8 mouse cellular contexts compared by ENCODE assay signal in the genomic region with DNA sequence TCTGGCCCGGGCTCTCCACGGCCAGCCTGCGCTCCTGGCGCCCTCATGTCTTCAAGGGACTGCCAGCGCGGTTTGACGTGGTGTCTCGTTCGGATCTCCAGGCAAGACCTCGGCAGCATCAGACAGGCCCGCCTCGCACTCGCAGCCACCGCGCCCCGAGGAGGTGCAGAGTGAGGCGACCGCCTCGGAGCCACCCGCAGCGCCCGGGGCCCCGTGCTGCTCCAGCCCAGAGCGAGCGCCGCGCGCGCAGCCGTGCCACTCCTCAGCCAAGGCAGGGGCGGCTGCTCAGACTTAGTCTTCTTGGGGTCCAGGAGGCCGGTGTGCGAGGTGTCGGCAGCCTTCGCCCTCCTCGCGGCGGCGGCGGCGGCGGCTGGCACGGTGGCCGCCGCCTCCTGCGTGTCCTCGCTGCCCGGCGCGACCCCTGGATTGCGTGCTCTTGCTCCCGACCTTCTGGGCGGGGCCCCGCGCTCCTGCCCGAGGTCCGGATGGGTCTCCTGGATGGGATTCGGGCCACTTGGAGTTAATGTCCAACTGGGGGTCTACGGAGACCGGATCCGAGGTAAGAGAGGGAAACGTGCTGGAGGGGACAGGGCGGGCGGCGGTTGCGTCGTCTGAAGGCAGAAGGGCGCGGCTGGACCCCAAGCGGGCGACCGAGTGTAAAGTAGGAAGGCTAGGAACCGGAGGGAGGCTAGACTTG. TPM values are rescaled to one million over a fixed set of nuclear protein-coding genes. Genes with fewer than 3 reads are reported as not detected.
DNase-seq lines count a peak whose midpoint lies in the region; ATAC-seq and TF ChIP-seq lines count a peak whose summit lies in the region.

A gene (plus strand): TSS at position 291 of the 697 bp plus-strand sequence.

- under 1% methylated on average over 72 of the region's 73 CpGs for WGBS in heart, postnatal 0 days
- WGBS in limb, embryonic 15.5 days: under 1% methylated on average over 66 of the region's 73 CpGs
- under 1% methylated on average over 73 of the region's 73 CpGs for WGBS in olfactory bulb, adult 2 months

- H3K4me1 ChIP-seq in heart, postnatal 0 days (ENCODE audit: control insufficient read depth, insufficient read depth): 0 out of 2 replicates have a peak, but pooled peaks cover 12% of the 10 kb centered on the region
- H3K4me1 ChIP-seq in limb, embryonic 15.5 days: peaks cover 47% of the 10 kb centered on the region
- H3K4me1 ChIP-seq in olfactory bulb, adult 2 months (ENCODE audit: control insufficient read depth, insufficient read depth, low read length): peaks cover 26% of the 10 kb centered on the region

- DNase-seq in adrenal gland, adult 2 months: peak; percentile 22
- no peak for DNase-seq in adrenal gland, postnatal 25 days
- DNase-seq in ovary, postnatal 36 days (ENCODE audit: low spot score): peak; percentile 48
- DNase-seq in ovary, postnatal 10 days (ENCODE audit: low spot score): no peak
- DNase-seq in heart, postnatal 0 days (ENCODE audit: low spot score): no peak
- no peak for DNase-seq in spleen, adult 12 weeks (ENCODE audit: low spot score)

- H3K9me3 ChIP-seq in heart, postnatal 0 days (replicated peaks; ENCODE audit: control insufficient read depth, low read length): no peaks in the 10 kb centered on the region
- no peaks in the 10 kb centered on the region for H3K9me3 ChIP-seq in limb, embryonic 15.5 days

- H3K36me3 ChIP-seq in heart, postnatal 0 days (replicated peaks; ENCODE audit: control insufficient read depth, insufficient read depth, low read length): no peaks in the 10 kb centered on the region
- H3K36me3 ChIP-seq in limb, embryonic 15.5 days: no peaks in the 10 kb centered on the region

- peak within 1 kb of the TSS; percentile 73 for H3K4me2 ChIP-seq in heart, postnatal 0 days (ENCODE audit: low read depth, low read length)
- H3K4me2 ChIP-seq in limb, embryonic 15.5 days: peak within 1 kb of the TSS; percentile 97

- TF ChIP-seq CTCF in heart, postnatal 0 days (IDR thresholded peaks at IDR 0.05; ENCODE audit: low read depth): no peak
- no peak for TF ChIP-seq CTCF in olfactory bulb, adult 2 months (IDR thresholded peaks at IDR 0.05; ENCODE audit: insufficient read depth, low read depth, low read length)

- H3K4me3 ChIP-seq in heart, postnatal 0 days (ENCODE audit: low read depth, low read length): peak within 1 kb of the TSS; percentile 46
- peak within 1 kb of the TSS; percentile 59 for H3K4me3 ChIP-seq in limb, embryonic 15.5 days
- peak within 1 kb of the TSS; percentile 49 for H3K4me3 ChIP-seq in olfactory bulb, adult 2 months (ENCODE audit: insufficient read depth, low read depth, low read length)

- H3K27ac ChIP-seq in heart, postnatal 0 days (ENCODE audit: low read depth): no peak within 1 kb of the TSS
- no peak within 1 kb of the TSS; the same call in 1 of the 2 replicates for H3K27ac ChIP-seq in limb, embryonic 15.5 days
- H3K27ac ChIP-seq in olfactory bulb, adult 2 months (ENCODE audit: insufficient read depth, low read depth, low read length): no peak within 1 kb of the TSS

- peak within 1 kb of the TSS; percentile 19 for H3K9ac ChIP-seq in heart, postnatal 0 days (replicated peaks; ENCODE audit: low read depth, low read length)
- H3K9ac ChIP-seq in limb, embryonic 15.5 days: peak within 1 kb of the TSS; percentile 60

- TF ChIP-seq POLR2A in olfactory bulb, adult 2 months (IDR thresholded peaks at IDR 0.05; ENCODE audit: insufficient read depth, low read depth, low read length): no peak

- no peak for TF ChIP-seq EP300 in heart, postnatal 0 days (IDR thresholded peaks at IDR 0.05; ENCODE audit: low read depth)

- peaks cover 83% of the 10 kb centered on the region for H3K27me3 ChIP-seq in heart, postnatal 0 days (ENCODE audit: control insufficient read depth, insufficient read depth, low read length)
- peaks cover 89% of the 10 kb centered on the region for H3K27me3 ChIP-seq in limb, embryonic 15.5 days

- 0 out of 2 replicates have a peak, but pooled peaks have one; percentile 27 for ATAC-seq in heart, postnatal 0 days (ENCODE audit: insufficient read depth, low read depth)
- ATAC-seq in limb, embryonic 15.5 days (ENCODE audit: insufficient number of reproducible peaks, low FRiP score, low TSS enrichment, low read depth): peak; percentile 24; the same call in 1 of the 2 replicates

RNA-seq across cellular contexts. Expression of the gene that starts here (rescaled TPM):
- total RNA-seq in adrenal gland, adult 2 months (2021): under 1 TPM; 0.14 to 0.24 TPM
- 0.12 and 0.13 TPM in 2 replicates for polyA plus RNA-seq in adrenal gland, adult 2 months (2012; rRNA removed)
- total RNA-seq in adrenal gland, postnatal 25 days (2021): 0.24 TPM in 1 of 2 replicates, not detected in the other
- total RNA-seq in heart, postnatal 0 days (2014; rRNA removed; ENCODE audit: low replicate concordance): 0.15 and 0.65 TPM in 2 replicates
- polyA plus RNA-seq in heart, postnatal 0 days (2015; fragmentation: Nextera tagmentation; extraction: Ambion mirVana): 0.15 and 0.20 TPM in 2 replicates
- polyA plus RNA-seq in limb, embryonic 15.5 days (2015; fragmentation: Nextera tagmentation; extraction: Ambion mirVana): 0.84 and 0.86 TPM in 2 replicates
- not detected in 2 replicates for polyA plus RNA-seq in olfactory bulb, adult 2 months (2012; ENCODE audit: insufficient read depth, insufficient read length, low replicate concordance, missing spikeins)

Comparison
In these comparisons a context has a peak if more than half of its experiments do, and no peak if none do; other contexts are left out.
1. Peak in DNase-seq in adrenal gland, adult 2 months; RNA of the gene not detected or under 1 TPM.
2. Peak in ATAC-seq, H3K4me3 ChIP-seq, H3K9ac ChIP-seq and H3K4me2 ChIP-seq in heart, postnatal 0 days; RNA of the gene not detected or under 1 TPM.
3. Peak in ATAC-seq, H3K4me3 ChIP-seq, H3K9ac ChIP-seq and H3K4me2 ChIP-seq in limb, embryonic 15.5 days; RNA of the gene not detected or under 1 TPM.